Mouse (Mus musculus) lung, postnatal 14 days (tissue): ENCODE results near the gene Rap2a.

Source experiments
- DNase-seq: peaks from one replicate; pipeline ENCODE4 v3.0.0; 2021

Gene Rap2a

GRCm38 (mm10) chr14:120477982-120478568 lies at the start of gene Rap2a:
Gene Rap2a (plus strand): TSS chr14:120478444.
- DNase-seq = peak; percentile 96

DNA sequence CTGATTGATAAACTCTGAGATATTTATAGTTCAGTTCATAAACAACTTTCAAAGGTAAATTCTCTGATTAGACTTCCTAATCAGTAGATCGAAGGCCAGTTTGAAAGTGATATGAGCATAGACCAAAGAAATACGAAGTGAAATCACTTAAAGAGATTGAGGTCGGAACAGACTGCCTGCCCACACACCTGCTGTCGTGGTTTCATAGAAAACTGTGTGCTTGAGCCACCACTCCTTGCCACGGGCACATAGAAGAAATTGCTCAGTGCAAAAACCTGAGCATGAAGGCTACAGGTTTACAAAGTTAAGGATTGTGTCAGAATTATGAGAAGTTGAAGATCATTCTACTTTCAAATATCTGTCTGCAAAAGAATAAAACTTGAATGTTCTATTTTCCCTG lies 49.7 kb upstream of the Rap2a start:
- DNase-seq = no peak

DNA sequence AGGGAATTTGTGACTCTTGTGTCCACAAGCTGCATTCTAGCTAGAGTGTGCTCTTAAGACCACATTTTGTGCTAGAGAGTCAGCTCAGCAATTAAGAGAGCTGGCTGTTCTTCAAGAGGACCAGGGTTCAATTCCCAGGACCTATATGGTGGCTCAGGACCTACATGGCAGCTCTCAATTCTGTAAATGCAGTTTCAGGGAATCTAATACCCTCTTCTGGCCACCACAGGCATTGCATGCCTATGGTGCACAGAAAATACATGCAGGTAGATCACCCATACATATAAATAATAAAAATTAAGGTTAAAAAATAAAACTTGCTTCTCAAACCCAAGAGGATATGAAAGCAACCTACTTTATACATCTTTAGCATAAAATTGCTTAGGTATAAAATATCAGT lies 45.5 kb upstream of the Rap2a start:
- DNase-seq = peak; percentile 10

DNA sequence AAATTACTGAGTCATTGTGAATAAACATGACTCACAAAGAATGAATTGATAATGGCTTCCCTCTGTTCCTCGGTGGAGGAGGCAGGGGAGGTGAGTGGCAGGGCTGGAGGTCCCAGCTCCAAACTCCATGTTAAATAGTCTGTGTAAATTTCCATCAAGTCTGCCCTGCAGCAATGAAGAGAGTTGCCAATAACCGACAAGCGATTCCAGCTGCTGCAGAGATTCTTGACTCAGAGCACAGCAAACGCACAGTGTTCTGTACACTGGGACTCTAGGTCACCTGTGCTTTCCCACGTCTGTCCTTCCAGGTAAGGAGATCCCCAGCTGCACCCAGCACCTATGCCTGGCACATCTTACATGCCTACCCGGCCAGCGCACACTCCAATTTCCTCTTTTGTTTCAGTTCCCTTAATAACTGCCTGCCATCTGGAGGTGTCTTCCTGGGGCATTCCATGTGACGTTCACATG lies 44.3 kb upstream of the Rap2a start:
- DNase-seq = no peak

- no peak for DNase-seq
Measured at GRCm38 (mm10) chr14:120434831-120435230, 43.4 kb upstream of the Rap2a start.

DNA sequence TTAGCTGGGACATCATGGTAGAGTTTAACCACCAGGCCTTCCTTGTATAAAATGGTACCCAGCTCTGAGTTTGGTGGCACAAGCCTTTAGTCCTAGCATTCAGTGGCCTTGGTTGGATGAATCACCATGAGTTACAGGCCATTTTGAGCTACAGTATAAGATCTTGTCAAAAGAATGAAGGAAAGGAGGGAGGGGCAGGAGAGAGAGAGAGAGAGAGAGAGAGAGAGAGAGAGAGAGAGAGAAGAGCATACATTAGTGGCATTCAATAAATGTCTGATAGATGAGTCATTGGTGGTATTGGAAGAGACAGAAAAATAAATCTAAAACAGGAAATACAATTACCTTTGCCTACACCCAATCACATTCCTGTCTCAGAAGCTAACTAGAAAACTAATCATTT lies 37.5 kb upstream of the Rap2a start:
- no peak for DNase-seq

DNA sequence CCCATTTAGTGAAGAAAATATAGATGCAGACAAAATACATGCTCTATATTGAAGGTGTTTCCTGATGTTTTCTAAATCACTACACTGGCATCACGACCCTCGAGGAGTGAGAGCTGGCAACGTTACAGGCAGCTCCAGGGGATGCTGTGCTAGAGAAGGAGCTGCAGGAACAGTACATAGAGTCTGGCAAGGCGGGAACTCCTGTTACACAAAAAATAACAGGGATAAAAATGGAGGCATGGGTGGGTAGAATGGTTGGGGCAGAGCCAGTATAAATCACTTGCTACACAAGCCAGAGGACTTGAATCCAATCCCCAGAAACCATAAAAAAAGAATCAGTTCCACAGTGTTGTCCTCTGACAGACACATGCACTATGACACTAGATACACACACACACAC lies 37.0 kb upstream of the Rap2a start:
- DNase-seq = no peak

DNA sequence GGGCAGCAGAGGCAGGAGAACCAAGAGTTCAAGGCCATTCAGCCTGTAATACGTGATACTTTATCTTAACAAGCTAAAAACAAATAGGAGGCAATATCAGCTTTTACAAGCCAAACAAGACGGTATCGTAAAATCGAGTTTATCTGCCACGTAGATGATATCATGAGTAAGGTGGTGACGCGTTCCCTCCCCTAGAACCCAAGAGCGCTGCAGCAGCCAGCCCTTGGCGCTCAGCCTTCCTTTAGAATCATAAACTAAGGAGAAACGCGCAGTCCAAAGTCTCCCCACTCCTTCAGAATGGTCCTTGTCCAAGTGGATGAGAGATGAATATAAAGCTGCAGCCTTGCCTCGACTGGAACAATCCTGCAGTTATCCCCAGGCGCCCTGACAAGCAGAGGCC lies 36.4 kb upstream of the Rap2a start:
- DNase-seq = no peak

- no peak for DNase-seq
Measured at GRCm38 (mm10) chr14:120454221-120454620, 24.0 kb upstream of the Rap2a start.

GRCm38 (mm10) chr14:120463938-120464727 lies 14.1 kb upstream of the Rap2a start:
- DNase-seq = no peak

DNA sequence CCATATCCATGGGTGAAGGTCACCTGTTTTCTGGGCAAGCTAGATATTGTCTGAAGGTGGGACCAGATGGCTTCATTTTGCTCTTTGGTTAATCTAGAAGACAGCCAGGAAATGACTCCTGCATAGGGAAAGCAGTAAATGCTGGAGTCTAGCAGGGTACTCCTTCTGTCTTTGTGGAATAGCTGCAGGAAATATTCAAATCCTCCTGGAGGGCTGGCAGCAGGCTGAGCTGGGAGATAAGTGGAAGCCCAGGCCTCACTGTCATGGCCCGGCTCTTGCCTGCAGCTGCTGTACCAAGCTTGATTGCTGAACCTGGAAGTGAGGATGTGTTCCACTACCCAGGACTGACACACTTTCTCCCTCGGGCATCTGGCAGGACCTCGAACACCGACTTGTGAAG lies 11.4 kb upstream of the Rap2a start:
- no peak for DNase-seq

GRCm38 (mm10) chr14:120469126-120469790 lies 9.0 kb upstream of the Rap2a start:
- DNase-seq = no peak

DNA sequence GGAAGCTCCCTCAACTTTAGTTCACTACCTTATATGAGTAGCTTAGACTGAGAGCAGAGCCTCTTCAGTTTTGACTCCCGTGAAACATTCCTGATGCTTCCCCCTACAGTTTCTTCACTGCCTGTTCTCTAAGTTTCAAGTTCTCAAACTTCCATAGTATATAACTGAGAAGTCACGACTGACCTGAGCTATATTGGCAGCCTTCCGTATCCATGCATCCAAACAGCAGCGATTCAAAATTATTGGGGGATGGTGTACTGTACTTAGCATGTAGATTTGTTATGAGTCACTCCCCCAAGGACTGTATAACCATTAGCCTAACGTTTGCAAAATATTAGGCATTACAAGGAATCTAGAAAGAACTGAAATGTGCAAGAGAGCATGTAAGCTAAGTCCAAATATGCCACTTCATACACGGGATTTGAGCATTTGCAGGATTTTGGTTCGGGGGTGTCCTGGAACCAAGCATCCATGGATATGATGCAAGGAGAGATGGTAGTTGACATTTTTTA lies 2.0 kb upstream of the Rap2a start:
- DNase-seq = no peak

- peak; percentile 99 for DNase-seq
Measured at GRCm38 (mm10) chr14:120477288-120477981, 809 bp upstream of the Rap2a start.

DNA sequence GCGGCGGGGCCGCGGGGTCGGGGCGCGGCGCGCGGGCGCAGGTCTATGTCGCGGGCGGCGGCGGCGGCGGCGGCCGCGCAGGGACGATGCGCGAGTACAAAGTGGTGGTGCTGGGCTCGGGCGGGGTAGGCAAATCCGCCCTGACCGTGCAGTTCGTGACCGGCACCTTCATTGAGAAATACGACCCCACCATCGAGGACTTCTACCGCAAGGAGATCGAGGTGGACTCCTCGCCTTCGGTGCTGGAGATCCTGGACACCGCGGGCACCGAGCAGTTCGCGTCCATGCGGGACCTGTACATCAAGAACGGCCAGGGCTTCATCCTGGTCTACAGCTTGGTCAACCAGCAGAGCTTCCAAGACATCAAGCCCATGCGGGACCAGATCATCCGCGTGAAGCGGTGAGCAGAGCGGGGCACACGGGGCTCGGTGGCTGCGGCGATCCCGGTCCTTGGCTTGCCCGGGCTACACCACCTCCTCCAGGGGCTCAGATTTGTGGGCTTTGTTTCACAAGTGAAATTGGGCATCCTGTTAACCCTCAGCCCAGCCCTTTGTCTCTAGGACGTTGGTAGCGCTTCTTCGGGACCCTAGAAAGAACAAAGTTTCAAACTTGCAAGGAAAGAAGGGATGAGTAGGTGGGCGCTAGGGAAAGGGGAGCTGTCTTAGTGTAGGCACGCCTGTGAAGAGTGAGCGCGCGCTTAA lies 547 bp downstream of the Rap2a start:
- peak; percentile 42 for DNase-seq

- DNase-seq = no peak
Measured at GRCm38 (mm10) chr14:120480341-120480900, 2.2 kb downstream of the Rap2a start.

DNA sequence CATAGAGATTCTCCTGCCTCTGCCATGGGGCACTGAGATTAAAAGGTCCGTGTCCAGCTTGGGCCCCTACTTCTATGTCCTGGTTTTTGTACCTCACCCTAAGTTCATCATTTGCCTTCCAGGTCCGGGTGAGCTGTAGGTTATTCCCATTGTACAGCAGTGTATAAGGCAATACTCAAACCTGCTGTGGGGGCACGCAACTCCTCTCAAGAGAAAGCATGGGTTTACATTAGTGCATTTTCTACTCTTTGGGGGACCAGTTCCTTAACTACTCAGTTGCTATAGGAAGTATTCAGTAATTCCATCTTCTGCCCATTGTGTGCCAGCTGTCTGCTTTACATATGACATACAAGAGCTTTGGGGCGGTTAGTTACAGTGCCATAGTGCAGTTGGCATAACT lies 2.7 kb downstream of the Rap2a start:
- no peak for DNase-seq

DNA sequence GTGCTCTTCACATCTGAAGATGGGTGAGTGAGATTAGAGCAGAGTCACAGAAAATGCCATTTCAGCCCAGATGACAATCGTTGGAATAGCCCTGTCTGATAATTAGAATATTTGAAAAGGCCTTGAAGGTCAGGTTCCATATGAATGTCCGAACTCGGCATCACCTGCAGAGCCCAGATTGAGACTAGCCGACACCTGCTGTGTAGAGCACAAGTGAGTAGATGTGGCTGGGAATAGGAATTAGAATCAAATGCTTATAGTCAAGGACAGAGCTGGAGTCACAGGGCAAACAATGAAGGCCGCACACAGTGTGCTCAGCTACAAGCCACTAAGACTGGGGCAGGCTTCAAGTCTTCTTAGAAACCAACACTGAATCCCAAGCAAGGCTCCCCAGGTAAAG lies 6.3 kb downstream of the Rap2a start:
- no peak for DNase-seq

GRCm38 (mm10) chr14:120496284-120496683 lies 18.0 kb downstream of the Rap2a start:
- DNase-seq = no peak

GRCm38 (mm10) chr14:120496827-120497226 lies 18.6 kb downstream of the Rap2a start:
- DNase-seq = no peak

- DNase-seq = no peak
Measured at GRCm38 (mm10) chr14:120499096-120499495, 20.9 kb downstream of the Rap2a start.

GRCm38 (mm10) chr14:120499601-120500000 lies 21.4 kb downstream of the Rap2a start:
- DNase-seq = no peak
